Mouse (Mus musculus): ENCODE measurements around the gene Glis1.
"Not testable (repeated sequence)": the region's sequence is repeated elsewhere in the genome, so short reads cannot be mapped to it uniquely, and the experiment has no call there.

Gene Glis1

DNA sequence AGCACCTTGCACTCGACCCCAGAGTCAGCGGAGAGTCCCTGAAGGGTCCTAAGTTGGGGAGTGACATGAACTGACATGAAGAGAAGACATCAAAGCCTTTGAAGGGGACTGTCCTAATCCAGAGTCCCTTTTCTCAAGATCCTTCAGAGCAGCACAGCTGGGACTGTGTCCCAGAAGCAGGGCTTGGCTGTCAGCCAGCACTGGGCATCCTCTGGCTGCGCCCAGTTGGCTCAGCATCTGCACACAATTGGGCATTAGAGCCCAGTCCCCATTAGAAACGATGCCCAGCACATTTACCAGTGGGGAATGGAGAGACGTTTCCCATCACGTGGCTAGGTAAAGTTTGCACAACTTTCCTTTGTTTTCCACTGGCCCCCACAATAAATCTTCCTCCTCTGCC is 142.4 kb downstream of the Glis1 start:
- no peak for DNase-seq (ENCODE audit: low read depth, low spot score)

DNA sequence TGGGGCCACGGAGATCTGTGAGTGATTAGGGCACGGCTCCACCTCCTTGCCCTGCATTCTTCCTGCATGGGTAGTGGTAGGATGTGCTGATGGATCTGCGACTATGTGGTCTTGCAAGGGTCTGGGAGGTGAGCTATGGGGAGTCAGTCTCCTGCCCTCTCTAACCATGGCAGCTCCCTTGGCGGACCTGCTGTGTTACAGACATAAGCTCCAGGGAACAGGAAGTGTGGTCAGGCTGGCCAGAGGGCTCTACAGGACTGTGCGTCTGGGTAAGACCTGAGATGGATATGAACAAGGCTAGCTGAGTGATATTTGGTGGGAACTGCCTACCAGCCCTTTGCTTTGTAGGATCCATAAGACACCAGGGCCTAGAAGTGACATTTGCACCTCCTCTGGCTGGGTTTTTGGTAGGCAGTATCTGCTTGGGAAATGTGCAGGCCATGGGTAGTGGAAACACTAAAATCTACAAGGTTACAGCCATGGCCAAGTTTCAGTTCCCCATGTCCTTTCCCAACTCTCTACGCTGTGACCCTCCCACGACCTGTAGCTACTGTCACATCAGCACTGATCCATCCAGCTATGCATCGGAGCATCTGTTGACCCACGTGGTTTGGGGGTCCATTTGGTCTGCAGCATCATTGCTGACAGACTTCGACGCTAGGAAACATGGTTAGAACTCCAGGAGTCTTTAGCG is 142.9 kb downstream of the Glis1 start:
- DNase-seq (ENCODE audit: low read depth, low spot score) = no peak

DNA sequence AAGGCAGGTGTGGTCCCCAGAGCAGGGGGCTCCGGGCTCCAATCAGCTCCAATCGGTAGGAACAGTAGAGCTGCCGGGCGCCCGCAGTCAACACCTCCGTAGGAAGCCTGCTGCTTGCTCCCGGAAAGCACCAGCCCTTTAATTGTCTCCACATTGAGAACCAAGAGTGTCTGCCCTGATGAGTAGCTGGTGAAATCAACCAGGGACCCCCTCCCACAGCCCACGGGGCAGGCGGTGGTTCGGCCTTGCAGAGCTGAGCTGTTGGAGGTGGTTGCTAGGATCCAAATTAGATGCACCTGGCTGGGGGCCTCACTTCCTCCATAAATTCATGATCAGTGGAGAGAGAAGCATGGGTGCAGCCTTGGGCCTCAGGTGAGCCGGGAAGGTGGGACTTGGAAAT is 146.5 kb downstream of the Glis1 start:
- DNase-seq (ENCODE audit: low read depth, low spot score) = no peak

DNA sequence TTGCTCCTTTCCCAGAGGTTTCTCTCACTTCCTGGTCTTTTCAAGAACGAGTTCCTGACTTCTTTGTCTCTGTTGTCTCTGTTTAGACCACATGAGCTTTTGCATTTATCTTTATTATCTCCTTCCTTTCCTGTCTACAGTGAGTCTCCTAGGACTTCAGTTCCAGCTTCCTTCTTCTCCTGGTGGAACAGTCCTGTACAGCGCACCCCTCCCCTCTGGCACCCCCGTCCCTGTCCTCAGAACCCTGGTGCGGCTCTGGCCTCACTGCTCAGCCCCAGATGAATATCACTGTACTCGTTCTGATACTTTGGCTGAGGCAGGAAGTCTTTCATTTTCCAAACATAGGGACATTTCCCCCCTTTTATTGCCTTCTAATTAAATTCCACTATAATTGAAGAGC is 152.0 kb downstream of the Glis1 start:
- no peak for DNase-seq (ENCODE audit: low read depth, low spot score)

DNA sequence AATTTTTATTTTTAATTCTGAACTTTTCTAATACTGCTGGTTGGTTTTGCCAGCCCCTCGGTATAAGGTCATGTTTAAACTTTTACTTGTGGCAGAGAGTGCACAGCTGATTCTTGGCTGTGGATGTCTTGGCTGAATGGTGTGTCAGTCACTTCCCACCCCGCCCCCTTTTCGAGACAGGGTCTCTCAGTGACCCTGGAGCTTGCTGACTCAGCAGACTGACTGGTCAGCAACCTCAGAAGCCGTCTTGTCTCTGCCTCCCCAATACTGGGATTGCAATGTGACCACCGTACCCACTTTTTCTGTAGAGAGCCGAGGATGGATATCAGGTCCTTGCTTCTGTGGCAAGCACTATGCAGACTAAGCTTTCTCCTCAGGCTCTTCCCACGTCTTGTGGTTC is 154.2 kb downstream of the Glis1 start:
- DNase-seq (ENCODE audit: low read depth, low spot score) = no peak

DNA sequence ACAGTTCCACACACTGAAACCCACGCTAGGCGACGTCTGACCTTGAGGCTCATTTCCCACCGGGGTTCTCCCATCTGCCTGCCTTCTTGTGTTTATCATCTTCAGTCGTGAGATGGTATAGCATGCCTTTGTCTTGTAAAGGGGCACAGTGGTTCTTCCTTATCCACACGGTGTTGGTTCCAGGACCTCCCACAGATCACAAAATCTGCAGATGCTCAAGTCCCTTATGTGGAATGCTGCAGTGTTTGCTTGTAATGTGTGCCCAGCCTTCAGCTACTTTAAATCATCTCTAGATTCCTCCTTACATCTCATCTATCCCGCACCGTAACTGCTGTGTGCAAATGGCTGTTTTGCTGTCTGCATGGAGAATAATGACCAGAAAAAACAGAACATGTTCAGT is 154.7 kb downstream of the Glis1 start:
- DNase-seq (ENCODE audit: low read depth, low spot score) = no peak

DNA sequence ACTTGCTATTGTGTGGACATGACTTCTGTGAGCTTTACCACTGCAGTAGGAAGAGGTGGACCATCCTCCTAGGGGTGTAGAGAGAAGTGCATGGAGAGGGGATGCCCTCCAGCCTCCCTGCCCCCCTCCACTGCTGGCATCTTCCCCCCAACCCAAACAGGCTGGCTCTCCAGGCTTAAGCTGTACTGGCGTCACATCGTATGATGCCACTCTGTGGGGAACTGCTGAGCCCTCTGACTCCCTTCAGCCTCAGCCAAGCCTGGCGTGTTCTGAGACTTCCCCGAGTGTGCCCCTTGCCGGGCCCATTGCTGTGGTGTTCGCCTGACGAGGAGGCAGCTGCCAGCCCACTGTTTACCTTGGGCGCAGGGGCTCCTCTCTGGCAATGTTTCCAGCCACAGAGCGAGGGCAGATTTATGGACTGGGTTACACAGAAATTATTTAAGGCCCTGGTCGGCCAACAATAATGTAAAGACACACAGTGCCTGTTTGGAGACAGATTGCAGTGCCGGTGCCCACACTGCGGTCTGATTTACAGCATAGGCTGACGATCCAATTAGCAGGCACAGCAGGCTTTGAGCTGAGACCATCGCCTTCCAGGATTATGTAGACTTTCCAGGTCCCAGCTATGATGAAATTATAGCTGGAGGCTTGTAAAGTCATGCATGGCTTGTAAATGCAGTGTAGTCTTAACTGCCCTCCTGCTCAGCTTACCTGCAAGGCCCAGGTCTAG is 156.6 kb downstream of the Glis1 start:
- DNase-seq (ENCODE audit: low read depth, low spot score) = no peak

DNA sequence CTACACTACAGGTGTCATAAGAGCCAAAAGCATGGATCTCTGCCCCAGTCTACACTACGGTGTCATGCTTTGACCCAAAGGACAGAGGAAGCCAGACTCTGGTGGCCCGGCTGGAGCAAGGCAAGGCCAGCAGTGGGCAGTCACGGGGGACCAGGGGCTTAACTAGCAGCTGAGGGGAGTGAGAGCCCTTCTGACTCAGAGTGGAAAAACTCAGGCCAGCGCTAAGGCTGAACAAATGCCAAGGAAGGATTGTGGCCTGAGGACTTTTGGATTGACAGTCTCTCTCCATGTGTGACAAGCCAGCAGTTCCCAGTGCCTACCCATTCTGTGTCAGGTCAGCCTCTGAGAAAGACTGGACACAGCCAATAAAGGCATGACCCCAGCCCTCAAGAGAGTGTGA is 159.0 kb downstream of the Glis1 start:
- no peak for DNase-seq (ENCODE audit: low read depth, low spot score)

DNA sequence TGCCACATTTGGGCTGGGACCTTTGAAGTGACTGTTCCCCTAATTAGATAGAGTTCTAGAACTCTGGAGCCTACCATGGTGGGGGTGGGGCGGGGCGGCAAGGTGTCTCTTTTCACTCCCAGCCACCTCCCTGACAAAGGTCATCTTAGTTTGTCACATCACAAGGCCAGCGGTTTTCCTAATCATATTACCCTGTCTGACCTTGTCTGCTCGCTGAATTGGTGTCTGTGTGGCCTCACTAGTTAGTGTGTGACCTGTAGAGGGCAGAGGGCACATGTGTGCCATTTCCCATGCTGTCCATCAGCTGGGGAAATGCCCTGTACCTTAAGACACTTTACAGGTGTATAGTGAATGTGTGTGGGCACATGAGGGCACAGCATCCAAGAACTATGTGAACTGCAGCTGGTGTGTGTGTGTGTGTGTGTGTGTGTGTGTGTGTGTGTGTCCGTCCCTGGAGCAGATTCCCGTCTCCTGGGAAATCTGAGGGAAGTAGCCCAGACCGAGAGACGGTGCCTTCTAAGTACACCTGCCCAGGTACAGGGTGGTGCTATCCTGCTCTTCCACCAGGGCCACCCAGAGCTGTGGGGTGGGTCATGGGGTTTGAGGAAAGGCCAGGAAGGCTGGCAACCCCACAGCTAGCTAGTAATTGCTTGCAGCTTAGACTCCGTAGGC is 163.0 kb downstream of the Glis1 start:
- no peak for DNase-seq (ENCODE audit: low read depth, low spot score)

DNA sequence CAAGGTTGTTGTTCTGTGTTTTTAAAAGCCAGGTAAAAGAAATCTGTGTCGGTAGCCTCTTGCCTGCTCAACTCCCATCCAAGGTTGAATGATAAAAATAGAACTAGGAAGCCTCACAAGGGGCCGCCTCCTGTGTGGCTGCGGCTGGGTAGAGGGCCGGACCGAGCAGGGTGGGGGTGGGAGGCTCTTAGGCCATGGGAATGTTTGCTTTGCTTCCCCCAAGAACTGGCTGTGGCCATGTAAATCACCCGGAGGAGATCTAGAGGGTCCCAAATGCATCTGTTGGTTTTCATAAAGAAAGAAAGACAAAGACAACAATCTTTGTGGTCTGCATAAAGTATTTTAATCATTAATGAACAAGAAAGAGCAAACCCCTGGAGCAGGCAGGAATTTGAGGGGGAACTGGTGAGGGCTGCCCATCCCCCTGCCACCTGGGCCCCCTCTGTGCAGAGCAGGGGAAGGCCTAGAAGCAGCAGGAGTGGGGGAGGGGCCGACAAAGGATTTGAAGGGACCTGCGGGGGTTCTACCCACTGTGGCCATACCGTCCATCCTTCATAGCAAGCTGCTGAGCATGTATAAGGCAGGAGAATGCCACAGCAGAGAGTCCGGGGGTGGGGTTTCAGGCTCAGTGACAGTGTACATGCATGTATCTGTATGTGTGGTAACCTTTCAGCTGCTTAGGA is 163.6 kb downstream of the Glis1 start:
- DNase-seq (ENCODE audit: low read depth, low spot score) = no peak

DNA sequence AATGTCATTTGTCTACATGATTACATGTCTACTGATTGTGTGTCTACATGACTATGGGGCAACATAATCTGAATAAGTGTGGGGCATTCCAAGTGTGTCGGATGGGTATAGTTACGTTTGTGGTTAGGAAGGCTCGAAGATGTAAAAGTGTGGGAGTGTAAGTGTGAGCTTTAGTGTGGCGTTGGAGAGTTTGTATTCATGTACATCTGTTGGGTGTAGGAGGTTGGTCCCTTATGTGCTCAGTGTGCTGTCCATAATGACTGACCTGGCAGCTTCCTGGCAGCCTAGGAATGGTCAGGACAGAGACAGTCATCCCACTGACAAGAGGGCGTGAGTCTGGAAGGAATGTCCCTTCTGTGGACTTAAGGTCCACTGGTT is 164.2 kb downstream of the Glis1 start:
- DNase-seq (ENCODE audit: low read depth, low spot score) = not testable (repeated sequence)

DNA sequence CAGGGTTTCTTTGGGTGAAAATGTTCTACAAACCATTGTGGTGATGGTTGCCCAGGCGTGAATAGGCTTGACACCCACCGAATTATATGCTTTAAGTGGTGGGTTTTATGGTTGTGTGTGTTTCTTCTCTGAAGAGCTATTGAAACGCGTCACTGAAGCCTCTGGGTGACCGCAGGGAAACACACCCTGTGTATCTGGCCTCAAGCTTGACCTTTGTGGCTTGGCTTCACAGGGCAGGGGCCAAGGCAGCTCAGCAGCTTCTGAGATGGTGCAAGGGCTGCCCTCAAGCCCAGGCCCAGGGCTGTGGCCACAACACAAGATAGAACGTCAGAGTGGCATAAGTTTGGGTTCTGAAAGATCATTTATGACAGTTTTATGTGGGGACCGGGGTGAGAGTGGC is 167.9 kb downstream of the Glis1 start:
- no peak for DNase-seq (ENCODE audit: low read depth, low spot score)

DNA sequence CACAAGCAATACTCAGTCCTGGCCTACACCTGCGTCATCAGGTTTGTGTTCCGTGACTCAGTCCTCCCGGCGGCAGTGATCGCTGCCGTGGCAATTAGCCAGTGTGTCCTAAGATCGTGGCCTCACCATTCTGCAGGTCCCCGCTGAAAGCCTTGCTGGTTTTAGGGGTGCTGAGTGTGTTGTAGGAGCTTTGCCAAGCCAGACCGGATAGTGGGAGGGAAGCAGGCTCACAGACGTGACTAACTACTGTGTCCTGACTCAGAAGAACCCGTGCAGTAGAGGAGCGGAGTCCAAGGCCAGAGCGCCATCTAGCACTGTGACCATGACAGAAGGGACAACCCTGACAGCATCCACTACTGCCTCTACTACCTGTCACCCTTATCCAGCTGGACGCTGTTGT is 168.4 kb downstream of the Glis1 start:
- DNase-seq (ENCODE audit: low read depth, low spot score) = no peak

DNA sequence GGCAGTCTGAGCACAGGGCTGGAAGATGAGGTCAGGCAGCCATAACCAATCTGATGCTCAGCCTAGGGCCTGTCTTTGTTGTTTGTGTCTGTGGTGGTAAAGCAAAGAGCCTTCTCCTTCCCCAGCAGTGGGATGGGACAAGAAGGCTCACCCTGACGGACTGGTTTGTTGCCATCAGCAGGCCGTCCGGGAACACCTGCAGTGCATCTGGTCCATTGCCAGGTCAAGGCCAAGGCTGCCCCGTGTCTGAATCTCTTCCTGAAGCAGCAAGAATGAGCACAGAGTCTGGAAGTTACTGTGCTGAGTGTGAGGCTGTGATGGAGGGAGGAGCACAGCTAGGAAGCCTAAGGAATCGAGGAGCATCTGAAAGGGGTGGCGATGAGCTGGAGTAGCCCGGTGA is 168.8 kb downstream of the Glis1 start:
- no peak for DNase-seq (ENCODE audit: low read depth, low spot score)

DNA sequence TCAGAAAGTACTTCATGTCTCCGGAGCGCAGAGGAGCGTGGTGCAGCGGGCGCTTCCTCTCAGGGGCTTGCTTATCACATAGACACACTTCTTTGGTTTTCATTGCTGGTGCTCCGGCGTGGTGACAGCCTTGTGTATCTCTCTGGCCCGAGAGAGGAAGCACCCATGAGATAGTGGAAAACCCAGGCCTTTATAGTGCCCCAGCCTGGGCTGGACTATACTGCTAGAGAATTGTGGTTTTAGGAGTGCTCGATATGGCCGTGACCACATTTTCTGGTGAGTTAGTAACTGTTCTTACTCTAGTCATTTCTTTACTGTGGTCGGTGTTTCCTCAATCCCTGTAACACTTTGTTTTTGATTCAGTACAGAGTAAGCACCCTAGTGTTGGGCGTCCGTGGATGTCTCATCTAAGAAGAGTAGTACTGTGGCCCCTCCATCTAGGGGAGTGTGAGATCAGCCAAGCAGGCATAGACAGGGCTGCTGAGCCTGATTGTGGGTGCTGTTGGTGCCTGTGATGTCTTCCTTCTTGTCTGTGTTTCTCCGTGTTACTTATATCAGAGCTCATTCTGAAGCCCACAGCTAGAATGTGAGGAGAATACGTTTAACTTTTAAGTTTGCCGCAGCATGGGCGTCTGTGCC is 171.7 kb downstream of the Glis1 start:
- DNase-seq (ENCODE audit: low read depth, low spot score) = no peak

DNA sequence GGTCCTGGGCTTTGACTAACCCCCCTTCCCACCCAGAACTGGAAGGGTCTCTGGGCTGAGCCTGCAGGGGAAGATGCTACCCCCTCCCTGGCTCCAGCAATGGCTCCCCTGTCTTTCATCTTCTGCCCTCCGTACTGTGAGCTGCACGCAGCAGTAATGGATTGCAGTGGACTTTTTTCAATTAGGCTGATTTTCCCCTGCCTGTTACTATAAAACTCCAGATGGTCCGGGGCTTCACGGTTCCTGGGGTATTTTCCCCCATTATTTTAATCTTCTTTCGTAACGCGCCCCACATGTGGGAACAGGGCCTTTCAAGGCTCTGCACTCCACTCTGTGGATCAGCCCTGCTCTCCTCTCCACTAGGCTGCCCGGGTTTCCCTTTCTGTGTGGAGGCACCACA is 175.4 kb downstream of the Glis1 start:
- DNase-seq (ENCODE audit: low read depth, low spot score) = no peak

DNA sequence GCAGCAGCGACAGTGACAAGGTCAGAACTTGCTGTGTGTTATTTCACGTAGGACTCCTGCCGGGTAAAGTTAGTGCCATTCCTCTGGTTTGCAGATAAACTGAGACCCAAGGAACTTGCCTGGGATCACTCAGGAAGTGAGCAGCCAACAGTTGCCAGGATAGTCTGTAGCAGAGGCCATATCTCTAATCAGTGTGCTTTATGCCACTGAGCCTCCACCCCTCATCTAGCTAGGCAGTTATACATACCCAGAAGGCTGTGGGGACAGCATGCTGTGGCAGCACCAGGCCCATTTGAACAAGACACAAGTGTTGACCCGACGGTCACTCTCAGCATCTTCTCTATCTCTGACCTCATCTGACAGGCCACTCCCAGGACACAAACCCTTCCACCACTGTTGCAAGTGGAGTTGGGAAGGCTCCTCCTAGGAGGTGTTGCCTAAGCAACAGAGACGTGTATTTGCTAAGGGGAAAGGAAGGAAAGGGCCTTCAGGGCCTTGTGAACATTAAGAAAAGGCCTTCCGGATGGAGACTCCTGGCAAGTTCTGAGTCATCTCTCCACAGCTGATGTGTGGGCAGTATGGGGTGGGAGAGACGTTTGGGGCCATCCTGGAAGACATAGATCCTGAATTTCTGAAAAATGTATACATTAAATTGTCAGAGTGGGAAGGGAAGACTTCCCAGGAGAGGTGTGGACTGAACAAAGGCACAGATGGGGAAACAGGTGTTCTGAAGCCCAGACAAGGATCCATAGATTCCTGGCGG is 177.7 kb downstream of the Glis1 start:
- DNase-seq (ENCODE audit: low read depth, low spot score) = no peak

DNA sequence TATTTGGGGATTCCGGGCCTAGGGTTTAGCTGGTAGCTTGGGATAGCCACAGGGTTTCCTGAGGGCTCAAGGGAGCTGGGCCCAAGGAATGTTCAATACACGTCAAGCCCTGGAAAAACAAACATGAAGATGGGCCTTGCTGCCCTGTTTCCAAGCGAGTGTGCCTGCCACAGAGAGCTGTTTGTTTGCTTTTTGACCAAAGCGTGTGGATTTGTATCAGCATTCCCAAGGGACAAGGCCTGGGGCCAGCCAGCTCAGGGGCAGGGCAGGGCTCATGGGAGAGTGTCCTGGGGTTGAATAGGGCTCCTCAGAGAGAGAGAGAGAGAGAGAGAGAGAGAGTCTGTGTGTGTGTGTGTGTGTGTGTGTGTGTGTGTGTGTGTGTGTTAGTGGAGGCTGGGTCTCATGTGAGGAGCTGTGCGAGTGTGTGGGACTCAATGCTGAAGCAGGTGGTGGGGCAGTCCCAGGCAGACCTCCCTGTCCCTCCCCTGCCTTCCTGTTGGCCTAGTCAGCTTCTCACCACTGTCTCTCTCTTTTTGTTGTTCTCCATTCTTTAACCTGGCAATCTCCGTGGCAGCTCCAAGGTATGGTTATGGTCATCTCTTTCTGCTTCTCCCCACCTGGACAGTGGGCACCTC is 183.3 kb downstream of the Glis1 start:
- no peak for DNase-seq (ENCODE audit: low read depth, low spot score)

DNA sequence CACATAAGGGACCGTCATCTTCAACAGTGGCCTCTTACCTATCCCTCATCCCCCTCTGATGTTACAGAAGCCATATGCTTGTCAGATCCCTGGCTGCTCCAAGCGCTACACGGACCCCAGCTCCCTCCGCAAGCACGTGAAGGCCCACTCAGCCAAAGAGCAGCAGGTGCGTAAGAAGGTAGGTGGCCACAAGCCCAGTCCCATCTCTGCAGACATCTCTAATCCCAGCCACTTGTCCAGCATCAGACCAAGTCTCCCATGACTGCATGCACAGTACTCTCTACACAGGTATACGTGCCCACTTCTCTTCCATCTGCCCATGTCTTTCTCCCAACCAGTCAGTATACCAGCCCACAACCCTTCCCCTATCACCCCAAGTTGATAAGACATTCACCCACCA is 185.1 kb downstream of the Glis1 start:
- DNase-seq (ENCODE audit: low read depth, low spot score) = no peak

DNA sequence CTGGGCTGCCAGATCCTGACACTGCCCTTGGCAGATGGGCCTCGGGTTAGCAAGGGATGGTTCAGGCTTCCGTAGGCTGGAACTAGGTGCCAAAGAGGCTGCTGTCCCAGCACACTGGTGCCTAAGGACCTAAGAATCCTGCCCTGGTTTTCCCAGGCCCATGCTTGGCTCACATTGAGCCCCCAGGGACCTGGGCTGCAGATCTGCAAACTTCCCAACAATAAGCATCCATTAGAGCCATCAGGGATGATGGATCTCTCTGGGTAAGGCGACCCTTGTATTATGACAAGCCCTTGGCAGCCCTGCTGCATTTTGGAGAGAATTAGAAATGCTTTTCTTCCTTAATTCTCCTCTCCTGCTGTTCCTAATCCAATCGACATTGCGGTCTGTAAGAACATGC is 187.0 kb downstream of the Glis1 start:
- DNase-seq (ENCODE audit: low read depth, low spot score) = no peak

DNA sequence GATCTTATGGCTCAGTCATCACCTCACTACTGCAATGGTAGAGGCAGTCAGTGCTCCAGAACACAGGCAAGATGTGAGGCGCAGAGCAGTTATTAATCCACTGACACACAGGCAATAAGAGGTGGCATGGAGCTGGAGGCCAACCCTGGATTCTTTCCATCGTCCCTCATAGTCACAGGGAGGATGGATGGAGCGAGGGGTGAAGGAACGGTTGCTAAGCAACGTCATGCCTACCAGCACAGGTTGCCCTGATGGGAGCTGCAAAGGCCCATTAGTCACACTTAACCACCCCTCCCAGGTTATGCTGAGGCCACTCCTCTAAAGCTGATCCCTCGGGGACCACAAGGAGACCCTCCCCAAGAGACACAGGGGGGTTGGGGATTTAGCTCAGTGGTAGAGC is 187.9 kb downstream of the Glis1 start:
- DNase-seq (ENCODE audit: low read depth, low spot score) = no peak
